Mouse (Mus musculus) limb, embryonic 12.5 days (tissue): ENCODE measurements around the gene Samd3. TPM values are rescaled to one million over a fixed set of nuclear protein-coding genes. Genes with fewer than 3 reads are reported as not detected.

Experiments used
- ATAC-seq: fragments of 200-750 bp; cut with Nextera tagmentation; 2 replicates; pipeline ENCODE4 v1.8.0; 2017; ENCODE audit warnings: low read depth, moderate TSS enrichment; ENCODE audit not compliant: insufficient number of reproducible peaks, insufficient read depth, low FRiP score, low TSS enrichment
- H3K27ac ChIP-seq: fragments of 300-500 bp; sonication (generic); 2 replicates; pipeline ENCODE4 v1.5.1; 2016; ENCODE audit warnings: mild to moderate bottlenecking, moderate library complexity
- H3K27me3 ChIP-seq: fragments of 300-500 bp; sonication (generic); 2 replicates; pipeline ENCODE4 v1.6.1; 2016; ENCODE audit warnings: mild to moderate bottlenecking, moderate library complexity
- H3K36me3 ChIP-seq: fragments of 300-500 bp; sonication (generic); 2 replicates; pipeline ENCODE4 v1.6.1; 2016; ENCODE audit warnings: mild to moderate bottlenecking, moderate library complexity
- H3K4me1 ChIP-seq: fragments of 300-500 bp; sonication (generic); replicated peaks from 2 replicates; pipeline ENCODE4 v1.6.1; 2016
- H3K4me2 ChIP-seq: fragments of 300-500 bp; sonication (generic); 2 replicates; pipeline ENCODE4 v1.6.1; 2016; ENCODE audit warnings: mild to moderate bottlenecking, moderate library complexity
- H3K4me3 ChIP-seq: fragments of 300-500 bp; sonication (generic); replicated peaks from 2 replicates; pipeline ENCODE4 v1.5.1; 2016; ENCODE audit warnings: mild to moderate bottlenecking
- H3K9ac ChIP-seq: fragments of 300-500 bp; sonication (generic); replicated peaks from 2 replicates; pipeline ENCODE4 v1.6.1; 2016; ENCODE audit warnings: mild to moderate bottlenecking, moderate library complexity
- H3K9me3 ChIP-seq: fragments of 300-500 bp; sonication (generic); 2 replicates; pipeline ENCODE4 v1.6.1; 2016; ENCODE audit warnings: mild to moderate bottlenecking, moderate library complexity
- WGBS: fragments of 180-500 bp; shearing (Covaris S2); methylation state at CpG from one replicate; pipeline ENCODE4 v1.1.7; 2016; 5-methylcytosine and 5-hydroxymethylcytosine counted together
- polyA plus RNA-seq: library from polyadenylated mRNA; unstranded; fragments of >200 nt; fragmentation: Nextera tagmentation; extraction: Ambion mirVana; gene quantifications from 2 replicates; pipeline ENCODE4 v1.2.1, GENCODE M21; 2016

Samd3 gene
- polyA plus RNA-seq, 1 experiment from 2014 or later = not detected

DNA sequence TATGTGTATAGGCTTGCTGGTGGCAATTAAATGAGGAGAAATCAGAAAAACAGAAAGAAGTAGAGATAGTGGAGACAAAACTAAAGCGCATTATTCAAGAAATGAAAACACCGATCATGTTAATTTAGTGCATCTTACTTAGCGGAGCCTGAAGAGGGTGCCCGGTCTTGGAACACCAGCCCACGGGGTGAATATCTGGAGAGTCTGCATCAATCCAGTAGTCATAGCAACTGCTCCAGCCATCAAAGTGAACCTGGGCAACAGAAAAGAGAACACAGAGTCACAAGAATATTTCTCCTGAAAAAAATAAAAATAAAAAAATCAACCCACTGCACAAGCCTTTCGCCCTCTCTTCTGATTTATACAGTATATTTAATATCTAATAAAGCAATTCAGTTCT lies 74.0 kb downstream of the Samd3 start:
- no peaks in the 10 kb centered on the region for H3K4me1 ChIP-seq
- no peak for ATAC-seq
- no peaks in the 10 kb centered on the region for H3K9me3 ChIP-seq
- no peak overlapping the region for H3K4me2 ChIP-seq
- no peak overlapping the region for H3K9ac ChIP-seq
- no peak overlapping the region for H3K27ac ChIP-seq
- no peaks in the 10 kb centered on the region for H3K27me3 ChIP-seq
- H3K4me3 ChIP-seq = no peak overlapping the region
- 91% methylated on average over 6 of the region's 6 CpGs for WGBS
- peaks cover 61% of the 10 kb centered on the region for H3K36me3 ChIP-seq

DNA sequence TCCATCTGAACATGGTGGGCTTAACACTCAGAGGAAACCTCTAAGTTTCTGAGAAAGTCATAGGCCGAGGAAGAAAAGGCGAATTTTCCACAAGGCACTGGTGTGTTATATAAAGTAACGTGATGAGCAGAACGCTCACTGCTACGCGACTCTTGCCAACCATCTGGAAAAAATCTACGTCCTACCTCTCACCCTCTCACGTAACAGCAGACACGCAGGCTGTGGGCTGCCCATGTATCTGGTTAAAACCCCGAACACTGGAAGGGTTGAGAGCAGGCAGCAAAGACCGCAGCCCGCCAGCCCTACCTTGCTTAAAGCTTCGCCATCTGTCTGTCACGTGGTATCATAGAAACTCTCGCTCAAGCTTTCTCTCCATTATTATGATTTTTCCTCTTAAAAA lies 84.8 kb downstream of the Samd3 start:
- Histone ChIP-seq H3K27me3 (no peaks in the 10 kb centered on the region), H3K9ac (no peak overlapping the region), H3K9me3 (no peaks in the 10 kb centered on the region), H3K4me2 (no peak overlapping the region), H3K4me1 (no peaks in the 10 kb centered on the region), H3K4me3 (no peak overlapping the region), H3K27ac (peak overlapping the region; percentile 13; the same call in 1 of the 2 replicates), H3K36me3 (peaks cover 89% of the 10 kb centered on the region)
- ATAC-seq = peak; percentile 47; the same call in 1 of the 2 replicates
- WGBS = 65% methylated on average over 15 of the region's 15 CpGs

GRCm38 (mm10) chr10:26320679-26321078 lies 91.2 kb downstream of the Samd3 start:
- Histone ChIP-seq H3K27ac (no peak overlapping the region), H3K9ac (no peak overlapping the region), H3K4me2 (no peak overlapping the region), H3K36me3 (peaks cover 86% of the 10 kb centered on the region), H3K27me3 (no peaks in the 10 kb centered on the region), H3K4me3 (no peak overlapping the region), H3K4me1 (no peaks in the 10 kb centered on the region), H3K9me3 (no peaks in the 10 kb centered on the region)
- 88% methylated on average over 4 of the region's 4 CpGs for WGBS
- ATAC-seq = no peak

Other genes with a start within 250 kb of the Samd3 start
- gene Gm9767, start 151.5 kb upstream of the Samd3 start, polyA plus RNA-seq = 0.54 and 1.6 TPM in 2 replicates
- gene Tmem200a, start 150.7 kb upstream of the Samd3 start, polyA plus RNA-seq = 12.1 and 12.4 TPM in 2 replicates
- 38.3 and 38.8 TPM in 2 replicates for gene L3mbtl3, start 146.3 kb downstream of the Samd3 start, polyA plus RNA-seq